Mouse (Mus musculus) forebrain, embryonic 16.5 days (tissue): ENCODE measurements around the gene Satb2. TPM values are rescaled to one million over a fixed set of nuclear protein-coding genes. Genes with fewer than 3 reads are reported as not detected.

Source experiments
- ATAC-seq: fragments of 200-750 bp; cut with Nextera tagmentation; 2 replicates; pipeline ENCODE4 v1.8.0; 2017; ENCODE audit warnings: mild to moderate bottlenecking, moderate library complexity
- H3K27ac ChIP-seq: fragments of 300-500 bp; sonication (generic); 2 replicates; pipeline ENCODE4 v1.5.1; 2014; ENCODE audit warnings: low read length, control low read depth
- H3K27me3 ChIP-seq: fragments of 300-500 bp; sonication (generic); replicated peaks from 2 replicates; pipeline ENCODE4 v1.6.1; 2014; ENCODE audit warnings: low read length; ENCODE audit not compliant: control insufficient read depth, insufficient read depth
- H3K36me3 ChIP-seq: fragments of 300-500 bp; sonication (generic); 2 replicates; pipeline ENCODE4 v1.6.1; 2014; ENCODE audit not compliant: control insufficient read depth, insufficient read depth
- H3K4me1 ChIP-seq: fragments of 300-500 bp; sonication (generic); replicated peaks from 2 replicates; pipeline ENCODE4 v1.6.1; 2014; ENCODE audit warnings: low read length; ENCODE audit not compliant: control insufficient read depth, insufficient read depth
- H3K4me2 ChIP-seq: fragments of 300-500 bp; sonication (generic); 2 replicates; pipeline ENCODE4 v1.6.1; 2014; ENCODE audit warnings: mild to moderate bottlenecking, low read length, control low read depth
- H3K4me3 ChIP-seq: fragments of 300-500 bp; sonication (generic); replicated peaks from 2 replicates; pipeline ENCODE4 v1.5.1; 2014; ENCODE audit warnings: mild to moderate bottlenecking, low read length, control low read depth
- H3K9ac ChIP-seq: fragments of 300-500 bp; sonication (generic); replicated peaks from 2 replicates; pipeline ENCODE4 v1.6.1; 2014; ENCODE audit warnings: low read depth, low read length, control low read depth
- H3K9me3 ChIP-seq: fragments of 300-500 bp; sonication (generic); 2 replicates; pipeline ENCODE4 v1.6.1; 2016; ENCODE audit warnings: low read length; ENCODE audit not compliant: control insufficient read depth
- WGBS: fragments of 180-500 bp; shearing (Covaris S2); extraction: QIAGEN DNeasy Blood & Tissue Kit; methylation state at CpG from one replicate; pipeline ENCODE4 v1.1.7; 2014; 5-methylcytosine and 5-hydroxymethylcytosine counted together
- polyA plus RNA-seq: library from polyadenylated mRNA; unstranded; fragments of >200 nt; fragmentation: Nextera tagmentation; extraction: Ambion mirVana; gene quantifications from 2 replicates; pipeline ENCODE4 v1.2.1, GENCODE M21; 2015

Satb2 gene
- polyA plus RNA-seq, 1 experiment from 2014 or later = 74.5 TPM

DNA sequence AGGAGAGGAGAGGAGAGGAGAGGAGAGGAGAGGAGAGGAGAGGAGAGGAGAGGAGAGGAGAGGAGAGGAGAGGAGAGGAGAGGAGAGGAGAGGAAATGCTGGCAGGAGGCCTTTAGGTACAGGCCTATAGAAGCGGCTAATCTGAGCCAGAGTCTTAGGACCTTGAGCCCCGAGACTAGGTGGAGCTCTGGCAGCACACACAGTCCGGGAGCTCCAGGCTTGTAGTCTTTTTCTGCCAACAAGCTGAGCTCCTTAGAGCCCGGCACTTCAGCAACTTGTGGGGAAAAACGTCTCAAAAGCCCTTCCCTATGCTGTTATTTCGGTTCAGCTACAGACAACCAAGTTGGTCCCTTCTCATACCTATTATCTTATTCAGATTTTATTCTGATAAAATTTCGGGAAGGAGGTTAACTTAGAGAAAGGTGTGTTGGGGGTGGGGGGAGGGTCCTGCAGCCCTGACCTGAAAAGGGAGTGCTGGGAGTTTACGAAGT, 4.7 kb upstream of the Satb2 start:
- H3K4me2 ChIP-seq = no peak overlapping the region
- no peak overlapping the region for H3K9ac ChIP-seq
- WGBS = 3% methylated on average over 8 of the region's 8 CpGs
- peaks cover 59% of the 10 kb centered on the region for H3K27me3 ChIP-seq
- H3K4me1 ChIP-seq = peaks cover 16% of the 10 kb centered on the region
- no peak overlapping the region for H3K4me3 ChIP-seq
- no peaks in the 10 kb centered on the region for H3K36me3 ChIP-seq
- H3K9me3 ChIP-seq = no peaks in the 10 kb centered on the region
- no peak for ATAC-seq
- no peak overlapping the region for H3K27ac ChIP-seq

DNA sequence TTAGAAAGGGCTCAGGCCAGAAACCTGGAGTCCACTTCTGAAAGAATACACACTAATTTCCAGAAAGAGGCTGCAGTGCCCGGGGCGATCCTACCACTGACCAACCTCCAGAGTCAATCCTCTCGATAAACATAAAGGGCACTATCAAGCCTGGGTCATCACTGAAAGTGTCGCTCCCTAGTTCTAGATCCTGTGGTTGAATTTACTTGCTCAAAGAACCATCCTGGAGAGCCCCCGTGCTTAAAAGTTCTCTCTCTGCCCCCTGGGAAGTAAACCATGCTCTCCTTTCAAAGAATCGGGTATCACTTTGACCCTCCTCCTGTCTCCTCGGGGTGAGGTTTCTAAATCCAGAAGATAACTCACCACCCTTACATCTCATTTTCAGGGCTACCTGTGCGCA, 4.2 kb upstream of the Satb2 start:
- no peak overlapping the region for H3K9ac ChIP-seq
- WGBS = 3% methylated on average over 8 of the region's 8 CpGs
- H3K27me3 ChIP-seq = peaks cover 59% of the 10 kb centered on the region
- no peaks in the 10 kb centered on the region for H3K9me3 ChIP-seq
- no peak overlapping the region for H3K4me3 ChIP-seq
- peaks cover 19% of the 10 kb centered on the region for H3K4me1 ChIP-seq
- no peak overlapping the region for H3K27ac ChIP-seq
- no peak for ATAC-seq
- no peak overlapping the region for H3K4me2 ChIP-seq
- H3K36me3 ChIP-seq = no peaks in the 10 kb centered on the region

DNA sequence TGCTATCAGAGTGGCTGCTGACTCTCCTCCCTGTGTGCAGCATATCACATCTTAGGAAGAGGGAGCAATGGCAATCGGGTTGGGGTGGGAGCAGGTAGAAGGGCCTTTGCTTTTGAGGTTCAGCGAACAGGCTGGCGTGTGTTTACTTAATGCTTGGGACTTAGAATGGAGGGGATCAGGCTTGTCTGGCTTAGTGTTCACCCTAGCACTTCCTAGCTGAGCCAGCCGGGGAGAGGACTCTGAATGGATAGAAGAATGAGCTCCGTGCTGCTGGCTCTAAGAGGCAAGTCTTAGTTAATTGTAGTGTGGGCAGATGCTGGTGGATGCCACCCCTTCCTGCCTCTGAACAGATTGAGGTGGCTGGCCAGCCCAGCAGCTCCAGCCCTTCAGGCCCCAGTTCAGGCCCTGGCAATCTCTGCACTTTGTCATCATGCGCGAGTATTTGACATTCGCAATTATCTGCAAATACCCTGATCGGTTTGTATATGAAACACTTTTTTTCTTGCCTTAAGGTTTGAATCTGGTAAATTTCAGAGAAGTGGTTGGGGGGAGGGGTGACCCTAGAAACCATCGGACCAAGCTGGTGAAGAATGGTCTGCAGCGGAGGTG, 3.6 kb upstream of the Satb2 start:
- Histone ChIP-seq H3K36me3 (no peaks in the 10 kb centered on the region), H3K27me3 (peaks cover 59% of the 10 kb centered on the region), H3K9me3 (no peaks in the 10 kb centered on the region), H3K4me2 (no peak overlapping the region), H3K4me1 (peaks cover 25% of the 10 kb centered on the region), H3K9ac (no peak overlapping the region), H3K27ac (no peak overlapping the region), H3K4me3 (no peak overlapping the region)
- no peak for ATAC-seq
- 4% methylated on average over 11 of the region's 11 CpGs for WGBS

DNA sequence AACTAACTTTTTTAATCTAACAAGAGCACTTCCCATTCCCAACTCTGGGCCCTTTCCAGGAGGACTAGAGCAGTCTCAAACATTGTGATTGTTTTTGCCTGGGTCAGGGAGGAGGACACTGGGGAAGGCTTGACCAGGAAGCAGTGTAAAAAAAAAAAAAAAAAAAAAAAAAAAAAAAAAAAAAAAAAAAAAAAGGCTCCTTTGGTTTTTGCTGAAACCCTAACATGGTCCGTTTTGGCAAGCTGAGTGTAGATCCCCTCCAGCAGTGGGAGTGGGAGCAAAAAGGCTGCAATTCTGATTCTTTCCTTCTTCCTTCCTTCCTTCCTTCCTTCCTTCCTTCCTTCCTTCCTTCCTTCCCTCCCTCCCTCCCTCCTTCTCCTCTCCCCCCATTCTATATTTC, 3.1 kb upstream of the Satb2 start:
- Histone ChIP-seq H3K9ac (no peak overlapping the region), H3K9me3 (no peaks in the 10 kb centered on the region), H3K4me1 (peaks cover 30% of the 10 kb centered on the region), H3K4me3 (no peak overlapping the region), H3K27me3 (peaks cover 60% of the 10 kb centered on the region), H3K27ac (no peak overlapping the region), H3K36me3 (no peaks in the 10 kb centered on the region), H3K4me2 (no peak overlapping the region)
- no peak for ATAC-seq
- WGBS = 0% methylated on average over 1 of the region's 1 CpGs

DNA sequence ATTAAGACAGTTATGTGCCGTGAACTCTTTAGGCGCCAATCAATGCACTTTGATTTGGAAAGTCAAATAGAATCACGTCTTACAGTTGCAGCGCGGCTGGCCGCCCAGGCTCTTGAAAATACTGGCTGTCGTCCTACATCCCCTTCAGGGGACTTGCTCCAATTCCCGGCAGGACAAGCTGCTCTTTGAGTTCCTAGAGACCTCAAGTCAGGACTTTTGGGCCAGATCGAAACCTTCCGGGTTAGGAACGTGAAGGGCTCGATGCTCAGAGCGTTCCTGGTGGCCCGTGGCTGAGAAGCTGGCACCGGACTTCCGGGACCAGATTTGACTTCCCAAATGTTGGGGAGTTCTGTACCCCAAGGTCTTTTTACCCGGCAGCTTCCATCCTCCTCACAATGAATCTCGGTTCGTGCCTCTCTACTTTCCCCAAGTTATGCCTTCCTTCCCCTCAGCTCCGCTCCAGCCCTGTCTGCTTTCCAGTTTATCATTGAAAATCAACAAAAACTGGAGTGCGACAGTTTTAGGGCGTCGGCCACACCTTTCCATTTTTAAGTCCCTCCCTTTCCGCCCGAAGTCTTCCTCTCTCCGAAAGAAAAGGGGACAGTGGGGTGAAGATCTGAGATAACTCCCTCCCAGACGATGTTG, 2.3 kb upstream of the Satb2 start:
- Histone ChIP-seq H3K36me3 (no peaks in the 10 kb centered on the region), H3K4me1 (peaks cover 34% of the 10 kb centered on the region), H3K9me3 (no peaks in the 10 kb centered on the region), H3K4me3 (peak overlapping the region; percentile 7), H3K27me3 (peaks cover 65% of the 10 kb centered on the region), H3K27ac (no peak overlapping the region), H3K4me2 (peak overlapping the region; percentile 40), H3K9ac (no peak overlapping the region; the same call in 1 of the 2 replicates)
- ATAC-seq = no peak
- 2% methylated on average over 27 of the region's 27 CpGs for WGBS

DNA sequence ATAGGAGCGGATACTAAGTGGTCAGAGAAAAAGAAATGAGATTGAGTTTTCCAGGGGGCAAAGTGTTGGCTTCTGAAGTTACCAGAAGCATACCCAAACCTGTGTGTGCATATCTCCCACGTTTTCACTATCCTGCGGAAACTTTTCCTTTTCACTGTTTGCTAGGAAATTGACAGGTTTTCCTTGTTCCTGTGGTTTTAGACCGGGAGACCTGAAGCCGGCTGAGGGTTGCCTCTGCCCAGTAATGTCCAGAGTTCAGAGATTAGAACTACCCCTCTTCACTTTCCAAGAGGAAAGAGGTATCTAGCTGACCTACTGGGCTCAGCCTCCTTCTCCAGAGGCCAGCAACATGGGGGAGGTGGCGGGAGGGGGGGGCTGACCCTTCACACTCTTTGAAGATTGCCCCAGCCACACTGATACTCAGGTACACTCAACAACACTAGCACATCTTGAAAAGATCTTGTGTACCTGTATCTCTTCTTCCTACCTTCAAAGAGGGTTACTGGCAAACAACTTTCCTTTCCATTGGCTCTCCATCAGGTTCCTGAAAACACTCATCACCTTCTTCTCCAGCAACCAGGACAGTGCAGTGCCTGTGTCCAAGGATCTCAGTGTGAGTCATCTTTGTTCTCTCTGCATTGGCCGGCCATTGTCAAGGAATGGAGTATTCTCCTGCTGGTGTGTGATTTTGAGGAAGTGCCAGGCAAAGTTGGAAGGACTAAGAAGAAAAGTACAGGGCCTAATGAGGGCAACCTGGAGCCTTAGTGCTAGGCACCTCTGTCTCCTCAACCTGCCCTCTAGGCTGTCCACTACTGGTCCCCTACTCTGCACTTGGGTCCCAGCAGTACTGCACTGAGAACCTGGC, 1.3 kb upstream of the Satb2 start:
- Histone ChIP-seq H3K4me3 (no peak overlapping the region), H3K4me1 (peaks cover 34% of the 10 kb centered on the region), H3K27me3 (peaks cover 61% of the 10 kb centered on the region), H3K4me2 (peak overlapping the region; percentile 40; the same call in 1 of the 2 replicates), H3K27ac (no peak overlapping the region), H3K9ac (no peak overlapping the region), H3K36me3 (no peaks in the 10 kb centered on the region), H3K9me3 (no peaks in the 10 kb centered on the region)
- 1% methylated on average over 7 of the region's 7 CpGs for WGBS
- ATAC-seq = no peak

DNA sequence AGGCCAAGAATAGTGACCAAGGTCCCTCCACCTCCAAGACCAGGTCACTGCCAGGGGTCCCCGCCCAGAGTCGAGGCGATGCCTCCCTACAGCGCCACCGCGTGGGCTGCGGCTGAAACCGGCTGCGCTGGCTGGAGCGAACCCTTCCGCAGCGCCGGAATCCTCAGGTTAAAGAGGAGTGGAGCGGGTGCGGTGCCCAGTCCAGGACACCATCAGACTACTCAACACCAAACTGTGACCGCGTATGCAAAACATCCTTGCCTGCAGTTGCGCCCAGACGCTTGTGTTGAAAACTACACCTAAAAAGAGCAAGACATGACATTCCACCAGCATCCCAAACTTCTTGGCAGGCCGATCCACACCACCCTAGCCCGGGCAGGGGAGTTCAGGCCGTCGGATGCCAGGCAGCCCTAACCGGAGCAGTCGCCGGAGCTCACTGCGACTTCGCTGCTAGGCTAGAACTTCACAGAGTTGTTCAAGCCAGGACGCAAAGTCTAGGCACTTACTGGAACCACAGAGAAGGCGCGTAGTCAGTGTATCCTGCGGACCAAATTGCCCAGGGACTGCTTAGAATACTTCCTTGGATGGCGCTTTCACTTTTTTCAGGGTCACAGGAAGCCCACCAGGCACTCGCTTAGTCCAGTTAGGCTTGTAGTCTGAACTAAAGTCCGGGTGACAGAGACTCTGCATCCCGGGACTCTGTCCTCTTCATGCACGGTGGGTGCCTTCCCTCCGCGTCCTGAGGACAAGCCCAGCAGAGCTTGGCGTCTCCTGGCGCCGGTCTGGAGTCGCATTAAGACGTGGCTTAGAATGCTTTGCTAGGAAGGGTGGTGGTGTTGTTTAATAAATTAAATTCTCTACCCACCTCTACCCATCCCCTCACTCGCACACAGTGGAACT, 999 bp downstream of the Satb2 start:
- peaks cover 42% of the 10 kb centered on the region for H3K27me3 ChIP-seq
- H3K4me1 ChIP-seq = peaks cover 33% of the 10 kb centered on the region
- no peak for ATAC-seq
- no peaks in the 10 kb centered on the region for H3K9me3 ChIP-seq
- WGBS = under 1% methylated on average over 45 of the region's 45 CpGs
- peak overlapping the region; percentile 47 for H3K9ac ChIP-seq
- H3K4me2 ChIP-seq = peak overlapping the region; percentile 57
- H3K36me3 ChIP-seq = no peaks in the 10 kb centered on the region
- peak overlapping the region; percentile 38 for H3K4me3 ChIP-seq
- peak overlapping the region; percentile 73 for H3K27ac ChIP-seq

DNA sequence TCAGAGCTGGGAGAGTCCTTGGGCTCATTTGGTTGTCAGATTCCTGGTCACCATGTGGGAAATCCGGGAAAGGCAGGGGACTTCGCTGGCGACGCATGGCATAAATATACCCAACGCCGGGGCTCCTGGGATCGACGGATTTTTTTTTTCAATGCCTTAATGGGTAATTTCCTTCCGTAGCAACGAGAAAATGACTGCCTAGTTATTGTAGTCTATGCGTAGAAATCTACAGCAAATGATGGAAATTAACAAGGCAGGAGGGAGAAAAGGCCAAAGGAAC, 1.7 kb downstream of the Satb2 start:
- H3K4me3 ChIP-seq = peak overlapping the region; percentile 38
- peak overlapping the region; percentile 46 for H3K9ac ChIP-seq
- peak overlapping the region; percentile 73 for H3K27ac ChIP-seq
- peak overlapping the region; percentile 57 for H3K4me2 ChIP-seq
- ATAC-seq = no peak
- H3K36me3 ChIP-seq = no peaks in the 10 kb centered on the region
- WGBS = 1% methylated on average over 11 of the region's 11 CpGs
- H3K27me3 ChIP-seq = peaks cover 35% of the 10 kb centered on the region
- H3K4me1 ChIP-seq = peaks cover 36% of the 10 kb centered on the region
- H3K9me3 ChIP-seq = no peaks in the 10 kb centered on the region
